19 mouse cellular contexts compared by ENCODE assay signal in the genomic region with DNA sequence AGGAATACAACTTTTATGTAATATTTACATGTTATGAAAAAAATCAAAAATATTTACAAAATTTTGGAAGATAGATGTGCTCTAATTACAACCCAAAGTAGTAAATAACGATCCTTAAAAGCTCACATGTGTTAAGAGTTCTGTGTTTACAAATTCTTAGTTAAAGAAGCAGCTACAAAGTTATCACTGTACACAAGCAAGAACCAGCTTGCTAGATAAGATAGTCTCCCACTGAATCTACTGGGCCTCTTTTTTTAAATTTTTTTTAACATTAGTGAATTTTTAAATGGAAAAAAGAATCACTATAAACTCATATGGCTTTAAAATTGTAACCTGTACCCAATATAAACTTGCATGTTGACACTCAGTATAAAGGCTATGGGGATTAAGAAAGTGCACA. TPM values are rescaled to one million over a fixed set of nuclear protein-coding genes. Genes with fewer than 3 reads are reported as not detected.
"Had no signal": no experiment of that assay in that cellular context is flagged by ENCODE, and none has a peak within 500 bp of the region (broad histone marks: within the 10 kb centered on the region; RNA-seq: fewer than 3 reads in every experiment).

No protein-coding gene starts in this region.

- H3K9me3 ChIP-seq: neural tube, embryonic 12.5 days; neural tube, embryonic 13.5 days; neural tube, embryonic 15.5 days; stomach, embryonic 15.5 days had no signal

- H3K9ac ChIP-seq: neural tube, embryonic 12.5 days; neural tube, embryonic 13.5 days; neural tube, embryonic 15.5 days; stomach, embryonic 15.5 days had no signal

- H3K4me2 ChIP-seq: neural tube, embryonic 12.5 days; neural tube, embryonic 13.5 days; neural tube, embryonic 15.5 days; stomach, embryonic 15.5 days had no signal

- H3K27ac ChIP-seq: neural tube, embryonic 12.5 days; neural tube, embryonic 13.5 days; neural tube, embryonic 15.5 days; stomach, embryonic 15.5 days; stomach, postnatal 0 days had no signal

- H3K4me3 ChIP-seq: neural tube, embryonic 12.5 days; neural tube, embryonic 13.5 days; neural tube, embryonic 15.5 days; stomach, embryonic 15.5 days had no signal

- H3K4me1 ChIP-seq: neural tube, embryonic 12.5 days; neural tube, embryonic 13.5 days; neural tube, embryonic 15.5 days; stomach, embryonic 15.5 days had no signal

- H3K27me3 ChIP-seq: neural tube, embryonic 12.5 days; neural tube, embryonic 13.5 days; neural tube, embryonic 15.5 days; stomach, embryonic 15.5 days had no signal

- DNase-seq: retina, postnatal 1 day; right cerebral cortex, adult 18-20 months; right cerebral cortex, postnatal 14 days; right cerebral cortex, postnatal 25 days; right cerebral cortex, postnatal 4 days; spleen, adult 18-20 months; thymus, adult 18-20 months; thymus, adult 2 months; thymus, postnatal 14 days; thymus, postnatal 25 days; thymus, postnatal 36 days; thymus, postnatal 4 days had no signal

RNA-seq across cellular contexts. Expression of gene Tmem171, which starts 28.8 kb away (rescaled TPM):
- total RNA-seq: neutrophil, adult 5-6 weeks had no signal
- polyA plus RNA-seq: neural tube, embryonic 12.5 days; neural tube, embryonic 13.5 days; neural tube, embryonic 14.5 days; neural tube, embryonic 15.5 days had no signal
